Mouse (Mus musculus): ENCODE measurements around the gene Ccdc150. TPM values are rescaled to one million over a fixed set of nuclear protein-coding genes. Genes with fewer than 3 reads are reported as not detected.

Ccdc150 gene
- polyA plus RNA-seq (2014; fragmentation: Nextera tagmentation; extraction: Ambion mirVana), result 0.67 and 1.0 TPM in 2 replicates

DNA sequence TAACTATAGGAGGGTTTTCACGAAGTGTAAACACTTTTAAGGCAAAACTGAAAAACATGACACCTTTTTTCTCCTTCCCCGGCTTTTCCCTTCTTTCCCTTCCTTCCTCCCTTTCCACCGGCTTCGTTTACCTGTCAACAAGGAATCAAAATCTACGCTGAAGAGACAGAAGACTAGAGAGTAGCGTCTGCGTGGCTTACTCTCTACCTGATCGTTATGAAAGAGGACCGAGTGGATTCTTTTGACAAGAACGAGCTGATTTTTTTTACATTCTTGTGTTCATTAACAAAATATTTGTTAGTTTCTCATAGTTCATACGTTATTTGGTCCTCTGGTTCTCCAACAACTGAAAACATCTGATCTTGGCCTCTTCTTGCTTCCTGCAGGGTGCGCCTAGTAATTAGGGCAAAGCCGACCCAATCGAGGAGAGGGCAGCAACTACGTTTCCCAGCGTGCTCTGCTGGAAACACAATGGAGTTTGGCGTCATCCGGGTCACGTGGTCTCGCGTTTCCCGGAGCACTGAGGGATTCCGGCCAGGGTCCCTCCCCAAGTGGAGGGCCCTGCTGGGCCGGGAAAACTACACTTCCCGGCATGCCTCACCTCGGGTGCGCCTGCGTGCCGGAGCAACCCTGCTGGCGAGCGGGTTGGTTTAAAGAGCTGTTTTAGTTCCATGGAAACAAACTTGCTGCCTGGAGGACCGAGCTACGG lies at the start of gene Ccdc150:
Ccdc150 (plus strand) TSS at position 526 of the 709 bp plus-strand sequence.
- ATAC-seq (ENCODE audit: insufficient number of reproducible peaks, low FRiP score, low TSS enrichment, low read depth) (peak; percentile 100), DNase-seq (ENCODE audit: low spot score) (peak; percentile 95)
- Histone ChIP-seq H3K27me3 (ENCODE audit: control insufficient read depth, insufficient read depth, low read length) (no peaks in the 10 kb centered on the region), H3K36me3 (ENCODE audit: control insufficient read depth, insufficient read depth, low read length) (no peaks in the 10 kb centered on the region), H3K4me2 (ENCODE audit: low read depth, severe bottlenecking) (peak within 1 kb of the TSS; percentile 40), H3K9ac (ENCODE audit: low read length) (peak within 1 kb of the TSS; percentile 41), H3K9me3 (ENCODE audit: control insufficient read depth, low read length) (no peaks in the 10 kb centered on the region), H3K4me3 (ENCODE audit: low read depth, low read length) (peak within 1 kb of the TSS; percentile 35), H3K4me1 (ENCODE audit: control insufficient read depth, insufficient read depth, low read length) (peaks cover 5% of the 10 kb centered on the region; the same call in 1 of the 2 replicates), H3K27ac (replicated peaks; ENCODE audit: low read depth, low read length) (no peak within 1 kb of the TSS)
- WGBS, result 20% methylated on average over 33 of the region's 33 CpGs

- Histone ChIP-seq H3K4me3 (ENCODE audit: low read depth, low read length) (no peak overlapping the region), H3K27ac (replicated peaks; ENCODE audit: low read depth, low read length) (no peak overlapping the region), H3K36me3 (ENCODE audit: control insufficient read depth, insufficient read depth, low read length) (no peaks in the 10 kb centered on the region), H3K27me3 (ENCODE audit: control insufficient read depth, insufficient read depth, low read length) (no peaks in the 10 kb centered on the region), H3K4me2 (ENCODE audit: low read depth, severe bottlenecking) (no peak overlapping the region), H3K9ac (ENCODE audit: low read length) (no peak overlapping the region), H3K4me1 (ENCODE audit: control insufficient read depth, insufficient read depth, low read length) (no peaks in the 10 kb centered on the region), H3K9me3 (ENCODE audit: control insufficient read depth, low read length) (no peaks in the 10 kb centered on the region)
- WGBS, result 97% methylated on average over 3 of the region's 3 CpGs
- DNase-seq (ENCODE audit: low spot score) (no peak), ATAC-seq (ENCODE audit: insufficient number of reproducible peaks, low FRiP score, low TSS enrichment, low read depth) (no peak)
Observed at GRCm38 (mm10) chr1:54220273-54220672, 30.2 kb upstream of the Ccdc150 start.

GRCm38 (mm10) chr1:54242722-54243121 lies 7.8 kb upstream of the Ccdc150 start:
- H3K4me2 ChIP-seq (ENCODE audit: low read depth, severe bottlenecking), result no peak overlapping the region
- no peak for DNase-seq (ENCODE audit: low spot score)
- H3K4me1 ChIP-seq (ENCODE audit: control insufficient read depth, insufficient read depth, low read length), result no peaks in the 10 kb centered on the region
- no peaks in the 10 kb centered on the region for H3K9me3 ChIP-seq (ENCODE audit: control insufficient read depth, low read length)
- no peaks in the 10 kb centered on the region for H3K36me3 ChIP-seq (ENCODE audit: control insufficient read depth, insufficient read depth, low read length)
- H3K4me3 ChIP-seq (ENCODE audit: low read depth, low read length), result no peak overlapping the region
- H3K27ac ChIP-seq (replicated peaks; ENCODE audit: low read depth, low read length), result no peak overlapping the region
- WGBS, result 94% methylated on average over 4 of the region's 4 CpGs
- no peak for ATAC-seq (ENCODE audit: insufficient number of reproducible peaks, low FRiP score, low TSS enrichment, low read depth)
- H3K9ac ChIP-seq (ENCODE audit: low read length), result no peak overlapping the region
- no peaks in the 10 kb centered on the region for H3K27me3 ChIP-seq (ENCODE audit: control insufficient read depth, insufficient read depth, low read length)

DNA sequence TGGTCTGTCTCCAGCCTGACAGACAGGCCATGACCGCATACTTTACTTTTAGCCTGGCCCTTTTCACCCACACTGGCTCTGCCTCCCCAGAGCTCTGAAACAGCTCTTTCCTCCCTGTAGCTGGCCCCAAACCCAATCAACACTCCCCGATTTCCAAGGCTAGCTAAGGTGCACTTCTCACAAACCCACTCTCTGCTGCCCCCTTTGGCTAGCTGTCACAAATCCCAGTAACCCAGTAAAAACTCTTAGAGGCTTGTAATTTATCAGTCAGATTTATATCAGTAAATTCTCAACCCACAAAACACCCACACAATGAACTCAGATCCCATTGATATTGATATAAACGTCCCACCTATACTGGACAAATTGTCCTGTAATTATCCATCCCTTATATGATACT lies 25.1 kb downstream of the Ccdc150 start:
- no peak overlapping the region for H3K4me2 ChIP-seq (ENCODE audit: low read depth, severe bottlenecking)
- no peak for ATAC-seq (ENCODE audit: insufficient number of reproducible peaks, low FRiP score, low TSS enrichment, low read depth)
- H3K27me3 ChIP-seq (ENCODE audit: control insufficient read depth, insufficient read depth, low read length), result no peaks in the 10 kb centered on the region
- H3K4me1 ChIP-seq (ENCODE audit: control insufficient read depth, insufficient read depth, low read length), result no peaks in the 10 kb centered on the region
- no peak overlapping the region for H3K27ac ChIP-seq (replicated peaks; ENCODE audit: low read depth, low read length)
- no peaks in the 10 kb centered on the region for H3K36me3 ChIP-seq (ENCODE audit: control insufficient read depth, insufficient read depth, low read length)
- H3K9me3 ChIP-seq (ENCODE audit: control insufficient read depth, low read length), result no peaks in the 10 kb centered on the region
- no peak overlapping the region for H3K4me3 ChIP-seq (ENCODE audit: low read depth, low read length)
- WGBS, result 65% methylated on average over 3 of the region's 3 CpGs
- no peak overlapping the region for H3K9ac ChIP-seq (ENCODE audit: low read length)
- DNase-seq (ENCODE audit: low spot score), result no peak

GRCm38 (mm10) chr1:54279628-54280027 lies 29.1 kb downstream of the Ccdc150 start:
- Histone ChIP-seq H3K4me2 (ENCODE audit: low read depth, severe bottlenecking) (no peak overlapping the region), H3K9ac (ENCODE audit: low read length) (no peak overlapping the region), H3K27me3 (ENCODE audit: control insufficient read depth, insufficient read depth, low read length) (no peaks in the 10 kb centered on the region), H3K9me3 (ENCODE audit: control insufficient read depth, low read length) (no peaks in the 10 kb centered on the region), H3K27ac (replicated peaks; ENCODE audit: low read depth, low read length) (no peak overlapping the region), H3K36me3 (ENCODE audit: control insufficient read depth, insufficient read depth, low read length) (no peaks in the 10 kb centered on the region), H3K4me3 (ENCODE audit: low read depth, low read length) (no peak overlapping the region), H3K4me1 (ENCODE audit: control insufficient read depth, insufficient read depth, low read length) (no peaks in the 10 kb centered on the region)
- WGBS, result 91% methylated on average over 1 of the region's 1 CpGs
- DNase-seq (ENCODE audit: low spot score), result no peak
- no peak for ATAC-seq (ENCODE audit: insufficient number of reproducible peaks, low FRiP score, low TSS enrichment, low read depth)

DNA sequence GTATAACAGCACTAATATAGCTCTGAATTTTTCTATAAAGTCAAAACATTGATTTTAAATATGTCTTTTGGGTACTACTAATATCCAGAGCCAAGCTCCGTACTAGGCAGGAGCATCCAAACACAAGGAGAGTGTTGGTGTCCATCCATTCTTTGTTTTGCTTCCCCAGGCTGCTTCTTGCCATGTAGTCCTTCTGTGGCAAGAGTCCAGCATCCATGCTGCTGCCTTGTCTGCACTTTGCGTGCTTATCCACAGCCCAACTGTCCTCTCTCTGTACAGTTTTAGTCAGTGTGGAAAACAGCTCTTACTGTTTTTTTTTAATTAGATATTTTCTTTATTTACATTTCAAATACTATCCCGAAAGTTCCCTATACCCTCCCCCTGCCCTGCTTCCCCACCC lies 30.2 kb downstream of the Ccdc150 start:
- Histone ChIP-seq H3K9ac (ENCODE audit: low read length) (no peak overlapping the region), H3K9me3 (ENCODE audit: control insufficient read depth, low read length) (no peaks in the 10 kb centered on the region), H3K36me3 (ENCODE audit: control insufficient read depth, insufficient read depth, low read length) (no peaks in the 10 kb centered on the region), H3K4me3 (ENCODE audit: low read depth, low read length) (no peak overlapping the region), H3K27ac (replicated peaks; ENCODE audit: low read depth, low read length) (no peak overlapping the region), H3K4me1 (ENCODE audit: control insufficient read depth, insufficient read depth, low read length) (no peaks in the 10 kb centered on the region), H3K27me3 (ENCODE audit: control insufficient read depth, insufficient read depth, low read length) (no peaks in the 10 kb centered on the region), H3K4me2 (ENCODE audit: low read depth, severe bottlenecking) (no peak overlapping the region)
- WGBS, result 85% methylated on average over 3 of the region's 3 CpGs
- ATAC-seq (ENCODE audit: insufficient number of reproducible peaks, low FRiP score, low TSS enrichment, low read depth) (no peak), DNase-seq (ENCODE audit: low spot score) (no peak)

- Histone ChIP-seq H3K9ac (ENCODE audit: low read length) (no peak overlapping the region), H3K27me3 (ENCODE audit: control insufficient read depth, insufficient read depth, low read length) (no peaks in the 10 kb centered on the region), H3K27ac (replicated peaks; ENCODE audit: low read depth, low read length) (no peak overlapping the region), H3K4me3 (ENCODE audit: low read depth, low read length) (no peak overlapping the region), H3K4me1 (ENCODE audit: control insufficient read depth, insufficient read depth, low read length) (no peaks in the 10 kb centered on the region), H3K36me3 (ENCODE audit: control insufficient read depth, insufficient read depth, low read length) (no peaks in the 10 kb centered on the region), H3K4me2 (ENCODE audit: low read depth, severe bottlenecking) (no peak overlapping the region), H3K9me3 (ENCODE audit: control insufficient read depth, low read length) (no peaks in the 10 kb centered on the region)
- WGBS, result 79% methylated on average over 2 of the region's 2 CpGs
- ATAC-seq (ENCODE audit: insufficient number of reproducible peaks, low FRiP score, low TSS enrichment, low read depth) (no peak), DNase-seq (ENCODE audit: low spot score) (no peak)
Observed at GRCm38 (mm10) chr1:54306404-54306803, 55.9 kb downstream of the Ccdc150 start.

GRCm38 (mm10) chr1:54326647-54327046 lies 76.2 kb downstream of the Ccdc150 start:
- WGBS, result 92% methylated on average over 2 of the region's 2 CpGs
- DNase-seq (ENCODE audit: low spot score), result no peak
- H3K27ac ChIP-seq (replicated peaks; ENCODE audit: low read depth, low read length), result no peak overlapping the region
- no peaks in the 10 kb centered on the region for H3K27me3 ChIP-seq (ENCODE audit: control insufficient read depth, insufficient read depth, low read length)
- no peak overlapping the region for H3K4me2 ChIP-seq (ENCODE audit: low read depth, severe bottlenecking)
- H3K4me1 ChIP-seq (ENCODE audit: control insufficient read depth, insufficient read depth, low read length), result no peaks in the 10 kb centered on the region
- no peaks in the 10 kb centered on the region for H3K9me3 ChIP-seq (ENCODE audit: control insufficient read depth, low read length)
- H3K9ac ChIP-seq (ENCODE audit: low read length), result no peak overlapping the region
- no peak for ATAC-seq (ENCODE audit: insufficient number of reproducible peaks, low FRiP score, low TSS enrichment, low read depth)
- no peak overlapping the region for H3K4me3 ChIP-seq (ENCODE audit: low read depth, low read length)
- H3K36me3 ChIP-seq (ENCODE audit: control insufficient read depth, insufficient read depth, low read length), result no peaks in the 10 kb centered on the region

Measured in limb, embryonic 11.5 days (tissue).